Mouse (Mus musculus) C2C12 (cell line): Measurements from ENCODE around the gene Cdk15. TPM values are rescaled to one million over a fixed set of nuclear protein-coding genes. Genes with fewer than 3 reads are reported as not detected.

Source experiments
- H3K27me3 ChIP-seq: one replicate; pipeline ENCODE4 v1.6.1; 2011; ENCODE audit not compliant: control insufficient read depth, insufficient read depth, insufficient read length
- H3K36me3 ChIP-seq: one replicate; pipeline ENCODE4 v1.6.1; 2011; ENCODE audit not compliant: control insufficient read depth, insufficient read depth
- H3K4me3 ChIP-seq: one replicate; pipeline ENCODE4 v1.5.1; 2011; ENCODE audit warnings: mild to moderate bottlenecking, control low read depth; ENCODE audit not compliant: poor library complexity, insufficient read depth, severe bottlenecking
- H3K79me2 ChIP-seq: one replicate; pipeline ENCODE4 v1.6.1; 2011; ENCODE audit not compliant: control insufficient read depth, insufficient read depth
- H3K79me3 ChIP-seq: one replicate; pipeline ENCODE4 v1.6.1; 2011; ENCODE audit warnings: low read depth, control low read depth
- H3ac ChIP-seq: one replicate; pipeline ENCODE3; 2011; ENCODE audit warnings: low read depth; ENCODE audit not compliant: control insufficient read depth, insufficient read length
- CEBPB ChIP-seq: IDR thresholded peaks from one replicate; pipeline ENCODE4 v1.6.1; 2011; ENCODE audit warnings: low read depth, mild to moderate bottlenecking, control low read depth, moderate library complexity
- CTCF ChIP-seq: IDR thresholded peaks from one replicate; pipeline ENCODE4 v1.5.1; 2011; ENCODE audit not compliant: control insufficient read depth, insufficient read depth, insufficient read length
- FOSL1 ChIP-seq: IDR thresholded peaks from one replicate; pipeline ENCODE4 v1.8.0; 2011; ENCODE audit warnings: mild to moderate bottlenecking, low read length; ENCODE audit not compliant: poor library complexity, insufficient read depth, severe bottlenecking
- MAX ChIP-seq: IDR thresholded peaks from one replicate; pipeline ENCODE4 v1.6.1; 2011; ENCODE audit warnings: mild to moderate bottlenecking, control low read depth
- MYOD1 ChIP-seq: IDR thresholded peaks from one replicate; pipeline ENCODE4 v1.6.1; 2011; ENCODE audit warnings: low read depth; ENCODE audit not compliant: control insufficient read depth, insufficient read length
- MYOG ChIP-seq: IDR thresholded peaks from one replicate; pipeline ENCODE4 v1.6.1; 2011; ENCODE audit not compliant: control insufficient read depth, insufficient read length; ENCODE audit errors: extremely low read depth
- USF1 ChIP-seq: IDR thresholded peaks from one replicate; pipeline ENCODE4 v1.6.1; 2011; ENCODE audit warnings: low read depth, mild to moderate bottlenecking, control low read depth, moderate library complexity
- polyA plus RNA-seq: library from polyadenylated mRNA; unstranded; fragments of >200 nt; fragmentation: generic; extraction: Trizol; gene quantifications from one replicate; pipeline ENCODE4 v1.2.1, GENCODE M21; 2012; ENCODE audit warnings: missing spikeins

Cdk15 gene
- polyA plus RNA-seq, 1 experiment = 0.05 TPM

- no peaks in the 10 kb centered on the region for H3K27me3 ChIP-seq
- no peak overlapping the region for H3K4me3 ChIP-seq
- no peak overlapping the region for H3ac ChIP-seq
- TF ChIP-seq FOSL1 (no peak), MAX (no peak)
- H3K36me3 ChIP-seq = no peaks in the 10 kb centered on the region
- H3K79me2 ChIP-seq = no peaks in the 10 kb centered on the region
- H3K79me3 ChIP-seq = no peaks in the 10 kb centered on the region
Measured at GRCm38 (mm10) chr1:59381483-59381882, 124.8 kb downstream of the Cdk15 start.

- Histone ChIP-seq H3K27me3 (no peaks in the 10 kb centered on the region), H3K79me2 (no peaks in the 10 kb centered on the region), H3K36me3 (no peaks in the 10 kb centered on the region), H3ac (no peak overlapping the region), H3K79me3 (no peaks in the 10 kb centered on the region), H3K4me3 (no peak overlapping the region)
- TF ChIP-seq MYOD1 (no peak), MYOG (no peak), CEBPB (no peak), CTCF (no peak), USF1 (no peak), FOSL1 (no peak), MAX (no peak)
Measured at GRCm38 (mm10) chr1:59382516-59382915, 125.8 kb downstream of the Cdk15 start.

GRCm38 (mm10) chr1:59383049-59383610 lies 126.4 kb downstream of the Cdk15 start:
- TF ChIP-seq MAX (no peak), USF1 (no peak), MYOD1 (no peak), MYOG (no peak), CEBPB (no peak), CTCF (no peak), FOSL1 (no peak)
- Histone ChIP-seq H3K4me3 (no peak overlapping the region), H3K79me2 (no peaks in the 10 kb centered on the region), H3K36me3 (no peaks in the 10 kb centered on the region), H3ac (no peak overlapping the region), H3K79me3 (no peaks in the 10 kb centered on the region), H3K27me3 (no peaks in the 10 kb centered on the region)

- Histone ChIP-seq H3K36me3 (no peaks in the 10 kb centered on the region), H3K79me3 (no peaks in the 10 kb centered on the region), H3K27me3 (no peaks in the 10 kb centered on the region), H3ac (no peak overlapping the region), H3K79me2 (no peaks in the 10 kb centered on the region), H3K4me3 (no peak overlapping the region)
- TF ChIP-seq MYOG (no peak), MYOD1 (peak; percentile 26), CEBPB (no peak), USF1 (no peak), MAX (no peak)
Measured at GRCm38 (mm10) chr1:59384400-59384799, 127.7 kb downstream of the Cdk15 start.

- no peak overlapping the region for H3ac ChIP-seq
- H3K27me3 ChIP-seq = no peaks in the 10 kb centered on the region
- no peaks in the 10 kb centered on the region for H3K79me3 ChIP-seq
- no peak overlapping the region for H3K4me3 ChIP-seq
- no peaks in the 10 kb centered on the region for H3K36me3 ChIP-seq
- TF ChIP-seq MAX (no peak), USF1 (no peak), FOSL1 (no peak), CEBPB (no peak), MYOD1 (no peak), CTCF (no peak), MYOG (no peak)
- H3K79me2 ChIP-seq = no peaks in the 10 kb centered on the region
Measured at GRCm38 (mm10) chr1:59385641-59386040, 128.9 kb downstream of the Cdk15 start.

DNA sequence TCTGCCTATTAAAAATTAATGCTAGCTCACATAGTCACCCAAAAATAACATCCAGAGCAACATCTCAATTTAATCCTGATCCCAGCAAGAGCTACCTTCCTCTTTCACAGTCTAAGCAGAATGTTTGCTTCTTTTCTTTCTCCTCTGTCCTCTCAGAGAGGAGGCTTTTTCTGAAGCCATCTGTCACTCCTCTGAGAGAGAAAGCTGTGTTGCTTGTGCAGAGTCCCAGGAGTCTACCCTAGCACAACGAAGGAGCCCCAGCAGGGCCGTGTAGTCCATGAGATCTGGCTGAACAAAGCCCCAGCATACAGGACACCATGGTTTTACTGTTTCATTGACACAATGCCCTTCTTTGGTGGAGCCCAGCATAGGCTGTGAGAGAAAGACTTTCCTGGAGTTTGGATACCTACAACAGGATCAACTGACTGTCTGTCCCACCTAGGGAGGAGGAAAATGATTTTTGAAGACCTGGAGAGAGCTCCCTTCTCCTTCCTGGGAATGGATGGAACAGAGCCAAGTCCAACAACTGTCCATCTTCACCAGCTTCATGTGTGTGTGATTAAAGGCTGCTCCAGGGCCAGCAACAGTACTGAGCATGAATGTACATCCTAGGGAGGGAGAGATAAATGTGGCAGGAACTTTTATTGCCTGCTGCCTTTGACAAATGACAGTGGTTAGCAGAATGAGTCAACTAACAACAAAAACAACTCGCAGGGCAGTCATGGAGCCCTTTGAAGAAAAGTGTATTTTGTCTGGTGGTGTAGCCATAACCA lies 131.0 kb downstream of the Cdk15 start:
- Histone ChIP-seq H3K36me3 (no peaks in the 10 kb centered on the region), H3K27me3 (no peaks in the 10 kb centered on the region), H3K4me3 (no peak overlapping the region), H3ac (no peak overlapping the region), H3K79me3 (no peaks in the 10 kb centered on the region), H3K79me2 (no peaks in the 10 kb centered on the region)
- TF ChIP-seq MAX (no peak), USF1 (no peak), CEBPB (no peak), CTCF (no peak), MYOG (no peak), MYOD1 (no peak), FOSL1 (no peak)
